In genomic region chr6:51822049-51822448, GRCm38 (mm10) we compare ENCODE assay signal across 20 mouse cellular contexts.
DNase-seq lines count a peak whose midpoint lies in the region; ATAC-seq lines count a peak whose summit lies in the region.
"Had no signal": no experiment of that assay in that cellular context is flagged by ENCODE, and none has a peak within 500 bp of the region (broad histone marks: within the 10 kb centered on the region; RNA-seq: fewer than 3 reads in every experiment).

No protein-coding gene starts in this region.

- H3K4me2 ChIP-seq in midbrain, embryonic 11.5 days: no peak overlapping the region
- H3K4me2 ChIP-seq in hindbrain, embryonic 14.5 days (replicated peaks): no peak overlapping the region
- H3K4me2 ChIP-seq: embryonic facial prominence, embryonic 13.5 days; hindbrain, embryonic 12.5 days; lung, embryonic 15.5 days; midbrain, embryonic 12.5 days; neural tube, embryonic 13.5 days had no signal

- no peaks in the 10 kb centered on the region for H3K36me3 ChIP-seq in midbrain, embryonic 11.5 days (ENCODE audit: control insufficient read depth, insufficient read depth, low read length)
- H3K36me3 ChIP-seq in midbrain, embryonic 10.5 days: no peaks in the 10 kb centered on the region
- no peaks in the 10 kb centered on the region for H3K36me3 ChIP-seq in hindbrain, embryonic 14.5 days (replicated peaks; ENCODE audit: control insufficient read depth, insufficient read depth)
- H3K36me3 ChIP-seq: embryonic facial prominence, embryonic 13.5 days; heart, embryonic 10.5 days; hindbrain, embryonic 12.5 days; lung, embryonic 15.5 days; midbrain, embryonic 12.5 days; neural tube, embryonic 13.5 days had no signal

- no peaks in the 10 kb centered on the region for H3K4me1 ChIP-seq in midbrain, embryonic 11.5 days (ENCODE audit: control insufficient read depth, insufficient read depth, low read length)
- peaks cover 15% of the 10 kb centered on the region for H3K4me1 ChIP-seq in midbrain, embryonic 10.5 days
- H3K4me1 ChIP-seq in hindbrain, embryonic 14.5 days (replicated peaks; ENCODE audit: control insufficient read depth, insufficient read depth, low read length): 0 out of 2 replicates have a peak, but pooled peaks cover 5% of the 10 kb centered on the region
- H3K4me1 ChIP-seq: embryonic facial prominence, embryonic 13.5 days; heart, embryonic 10.5 days had no signal

- no peaks in the 10 kb centered on the region; the same call in 1 of the 2 replicates for H3K9me3 ChIP-seq in midbrain, embryonic 11.5 days (ENCODE audit: control insufficient read depth, low read length)
- peaks cover 3% of the 10 kb centered on the region; the same call in 1 of the 2 replicates for H3K9me3 ChIP-seq in midbrain, embryonic 10.5 days (replicated peaks)
- peaks cover 13% of the 10 kb centered on the region for H3K9me3 ChIP-seq in hindbrain, embryonic 14.5 days (ENCODE audit: control insufficient read depth, low read length)
- H3K9me3 ChIP-seq: embryonic facial prominence, embryonic 13.5 days; lung, embryonic 15.5 days had no signal

- WGBS in midbrain, embryonic 11.5 days: 84% methylated on average over 4 of the region's 4 CpGs
- 72% methylated on average over 4 of the region's 4 CpGs for WGBS in midbrain, embryonic 10.5 days
- 81% methylated on average over 4 of the region's 4 CpGs for WGBS in hindbrain, embryonic 14.5 days

- H3K27me3 ChIP-seq in midbrain, embryonic 11.5 days (ENCODE audit: control insufficient read depth, insufficient read depth, low read length): no peaks in the 10 kb centered on the region
- H3K27me3 ChIP-seq in midbrain, embryonic 10.5 days (ENCODE audit: low read depth, poor library complexity, severe bottlenecking): no peaks in the 10 kb centered on the region
- H3K27me3 ChIP-seq in hindbrain, embryonic 14.5 days (ENCODE audit: control insufficient read depth, insufficient read depth, low read length): no peaks in the 10 kb centered on the region
- H3K27me3 ChIP-seq: embryonic facial prominence, embryonic 13.5 days; hindbrain, embryonic 12.5 days; lung, embryonic 15.5 days; midbrain, embryonic 12.5 days had no signal

- no peak overlapping the region for H3K27ac ChIP-seq in midbrain, embryonic 11.5 days (ENCODE audit: low read depth, low read length)
- no peak overlapping the region for H3K27ac ChIP-seq in midbrain, embryonic 10.5 days (replicated peaks)
- H3K27ac ChIP-seq in hindbrain, embryonic 14.5 days: no peak overlapping the region
- H3K27ac ChIP-seq: embryonic facial prominence, embryonic 13.5 days; heart, embryonic 10.5 days; hindbrain, embryonic 12.5 days; liver, embryonic 14.5 days; lung, embryonic 15.5 days; midbrain, embryonic 12.5 days; neural tube, embryonic 13.5 days had no signal

- H3K9ac ChIP-seq in midbrain, embryonic 11.5 days (ENCODE audit: low read length): no peak overlapping the region
- H3K9ac ChIP-seq in hindbrain, embryonic 14.5 days: no peak overlapping the region
- H3K9ac ChIP-seq: embryonic facial prominence, embryonic 13.5 days; hindbrain, embryonic 12.5 days; liver, embryonic 14.5 days; lung, embryonic 15.5 days; midbrain, embryonic 12.5 days; neural tube, embryonic 13.5 days had no signal

- H3K4me3 ChIP-seq in midbrain, embryonic 11.5 days (ENCODE audit: low read depth, low read length): no peak overlapping the region
- H3K4me3 ChIP-seq in midbrain, embryonic 10.5 days: no peak overlapping the region
- H3K4me3 ChIP-seq in hindbrain, embryonic 14.5 days (replicated peaks; ENCODE audit: low read length): no peak overlapping the region
- H3K4me3 ChIP-seq: embryonic facial prominence, embryonic 13.5 days; heart, embryonic 10.5 days; hindbrain, embryonic 12.5 days; lung, embryonic 15.5 days; midbrain, embryonic 12.5 days; neural tube, embryonic 13.5 days had no signal

- DNase-seq in midbrain, embryonic 11.5 days (ENCODE audit: low spot score, missing footprints): peak; percentile 10
- no peak for DNase-seq in midbrain, embryonic 10.5 days (ENCODE audit: low spot score)
- peak; percentile 95 for DNase-seq in cerebellum, adult 9-11 months
- DNase-seq in kidney, postnatal 10 days: peak; percentile 39
- DNase-seq in natural killer cell, adult 2 months (ENCODE audit: low spot score in 2 of 2): no peak
- no peak for DNase-seq in neural tube, embryonic 10.5 days (ENCODE audit: extremely low spot score, low spot score)
- DNase-seq in hindbrain, embryonic 14.5 days (ENCODE audit: low spot score): no peak
- DNase-seq: B cell, adult 2 months; gastrocnemius, postnatal 14 days; lung, postnatal 4 days; thymus, postnatal 4 days had no signal

- no peak for ATAC-seq in midbrain, embryonic 11.5 days (ENCODE audit: low FRiP score)
- no peak for ATAC-seq in hindbrain, embryonic 14.5 days (ENCODE audit: low FRiP score)
- ATAC-seq: forebrain, embryonic 14.5 days; inflammation-experienced regulatory T-cells, adult 6 months had no signal

Comparison
In these comparisons a context has a peak if more than half of its experiments do, and no peak if none do; other contexts are left out.
1. DNase-seq: peak in midbrain, embryonic 11.5 days (single experiment), cerebellum, adult 9-11 months (single experiment) and kidney, postnatal 10 days (single experiment); none in midbrain, embryonic 10.5 days (single experiment), natural killer cell, adult 2 months (0 of 2), neural tube, embryonic 10.5 days (single experiment) and hindbrain, embryonic 14.5 days (single experiment).